Mouse (Mus musculus) testis, adult 2 months (tissue): ENCODE measurements around the gene Lrig2. TPM values are rescaled to one million over a fixed set of nuclear protein-coding genes. Genes with fewer than 3 reads are reported as not detected.
"Not testable (repeated sequence)": the region's sequence is repeated elsewhere in the genome, so short reads cannot be mapped to it uniquely, and the experiment has no call there.

Experiments
- H3K27ac ChIP-seq: fragments of 200-500 bp; 2 replicates; pipeline ENCODE4 v1.5.1; 2012; ENCODE audit warnings: low read depth, low read length; ENCODE audit not compliant: control insufficient read depth, insufficient read depth
- H3K27me3 ChIP-seq: fragments of 200-500 bp; 2 replicates; pipeline ENCODE4 v1.6.1; 2012; ENCODE audit warnings: mild to moderate bottlenecking, low read length, moderate library complexity; ENCODE audit not compliant: control insufficient read depth, insufficient read depth
- H3K36me3 ChIP-seq: fragments of 200-500 bp; 2 replicates; pipeline ENCODE4 v1.6.1; 2012; ENCODE audit warnings: mild to moderate bottlenecking, low read length; ENCODE audit not compliant: control insufficient read depth, insufficient read depth
- H3K4me1 ChIP-seq: fragments of 200-500 bp; 2 replicates; pipeline ENCODE4 v1.6.1; 2012; ENCODE audit warnings: low read length; ENCODE audit not compliant: control insufficient read depth, insufficient read depth
- H3K4me3 ChIP-seq: fragments of 200-500 bp; 2 replicates; pipeline ENCODE4 v1.5.1; 2012; ENCODE audit warnings: low read depth, mild to moderate bottlenecking, low read length, moderate library complexity, mixed read lengths; ENCODE audit not compliant: control insufficient read depth
- CTCF ChIP-seq: fragments of 200-500 bp; IDR thresholded peaks from 2 replicates; pipeline ENCODE4 v1.5.1; 2012; ENCODE audit warnings: low read depth, mild to moderate bottlenecking, inconsistent platforms, low read length, moderate library complexity; ENCODE audit not compliant: control insufficient read depth, insufficient read depth, insufficient replicate concordance
- POLR2A ChIP-seq: fragments of 200-500 bp; IDR thresholded peaks from 2 replicates; pipeline ENCODE4 v1.6.1; 2012; ENCODE audit warnings: low read depth, mild to moderate bottlenecking, inconsistent platforms, low read length, moderate library complexity; ENCODE audit not compliant: control insufficient read depth
- polyA plus RNA-seq: library from polyadenylated mRNA; depleted of rRNA; stranded (reverse); fragments of >200 nt; gene quantifications from 2 replicates; pipeline ENCODE4 v1.2.3, GENCODE M21; 2012

Gene Lrig2
- polyA plus RNA-seq, 1 experiment = 7.5 TPM

GRCm38 (mm10) chr3:104438777-104439176 is 72.9 kb downstream of the Lrig2 start:
- TF ChIP-seq POLR2A (no peak), CTCF (no peak)
- H3K4me3 ChIP-seq = no peak overlapping the region
- H3K27me3 ChIP-seq = no peaks in the 10 kb centered on the region
- H3K4me1 ChIP-seq = peaks cover 9% of the 10 kb centered on the region
- H3K36me3 ChIP-seq = no peaks in the 10 kb centered on the region
- no peak overlapping the region for H3K27ac ChIP-seq

- no peak for TF ChIP-seq POLR2A
- no peak for TF ChIP-seq CTCF
- H3K4me1 ChIP-seq = peaks cover 11% of the 10 kb centered on the region
- no peaks in the 10 kb centered on the region for H3K27me3 ChIP-seq
- H3K4me3 ChIP-seq = no peak overlapping the region
- no peak overlapping the region for H3K27ac ChIP-seq
- H3K36me3 ChIP-seq = no peaks in the 10 kb centered on the region
Observed at GRCm38 (mm10) chr3:104437576-104437975, 74.1 kb downstream of the Lrig2 start.

GRCm38 (mm10) chr3:104435947-104436346 is 75.8 kb downstream of the Lrig2 start:
- H3K4me3 ChIP-seq = no peak overlapping the region
- no peak overlapping the region for H3K27ac ChIP-seq
- H3K27me3 ChIP-seq = no peaks in the 10 kb centered on the region
- H3K36me3 ChIP-seq = no peaks in the 10 kb centered on the region
- no peak for TF ChIP-seq CTCF
- no peak for TF ChIP-seq POLR2A
- peaks cover 10% of the 10 kb centered on the region for H3K4me1 ChIP-seq

GRCm38 (mm10) chr3:104434246-104434696 is 77.4 kb downstream of the Lrig2 start:
- H3K36me3 ChIP-seq = no peaks in the 10 kb centered on the region
- no peak overlapping the region for H3K4me3 ChIP-seq
- H3K27ac ChIP-seq = no peak overlapping the region
- H3K4me1 ChIP-seq = peaks cover 12% of the 10 kb centered on the region
- H3K27me3 ChIP-seq = no peaks in the 10 kb centered on the region
- TF ChIP-seq POLR2A = no peak
- no peak for TF ChIP-seq CTCF

GRCm38 (mm10) chr3:104432651-104433050 is 79.1 kb downstream of the Lrig2 start:
- TF ChIP-seq CTCF (no peak), POLR2A (no peak)
- H3K4me1 ChIP-seq = peaks cover 12% of the 10 kb centered on the region
- H3K27ac ChIP-seq = no peak overlapping the region

GRCm38 (mm10) chr3:104431848-104432159 is 79.9 kb downstream of the Lrig2 start:
- TF ChIP-seq CTCF (no peak), POLR2A (no peak)
- Histone ChIP-seq H3K4me1 (peaks cover 12% of the 10 kb centered on the region), H3K27me3 (no peaks in the 10 kb centered on the region), H3K27ac (no peak overlapping the region), H3K4me3 (0 out of 2 replicates have a peak overlapping the region, but pooled peaks have one; percentile 11), H3K36me3 (no peaks in the 10 kb centered on the region)

More at GRCm38 (mm10) chr3:104432651-104433050, 79.1 kb downstream of the Lrig2 start:
- Histone ChIP-seq H3K4me3 (no peak overlapping the region), H3K36me3 (no peaks in the 10 kb centered on the region), H3K27me3 (no peaks in the 10 kb centered on the region)

- no peak for TF ChIP-seq CTCF
- TF ChIP-seq POLR2A = no peak
- Histone ChIP-seq H3K4me1 (peaks cover 12% of the 10 kb centered on the region), H3K27me3 (no peaks in the 10 kb centered on the region), H3K4me3 (no peak overlapping the region), H3K27ac (no peak overlapping the region), H3K36me3 (no peaks in the 10 kb centered on the region)
Observed at GRCm38 (mm10) chr3:104431156-104431847, 80.4 kb downstream of the Lrig2 start.

GRCm38 (mm10) chr3:104427354-104427753 is 84.4 kb downstream of the Lrig2 start:
- H3K27ac ChIP-seq, H3K4me1 ChIP-seq, H3K36me3 ChIP-seq, H3K4me3 ChIP-seq, H3K27me3 ChIP-seq: not testable (repeated sequence)
